Mouse (Mus musculus) mouse embryonic stem cell (cell line): ENCODE results near the gene Ston1.

Experiments
- in situ Hi-C, 2 experiments: fragments of 300-500 bp; cut with MboI; formaldehyde crosslinking; loops; 1 replicate in 1 of 2; 3 replicates in 1 of 2; pipeline ENCODE4 v1.14.3; 2019 to 2020; ENCODE audit warnings: low sequenced_read_pairs in 2 of 2, low pct_unique_long_range_greater_than_20kb in 1 of 2, mixed read lengths in 1 of 2; ENCODE audit not compliant: unreplicated experiment in 1 of 2

Gene Ston1

DNA sequence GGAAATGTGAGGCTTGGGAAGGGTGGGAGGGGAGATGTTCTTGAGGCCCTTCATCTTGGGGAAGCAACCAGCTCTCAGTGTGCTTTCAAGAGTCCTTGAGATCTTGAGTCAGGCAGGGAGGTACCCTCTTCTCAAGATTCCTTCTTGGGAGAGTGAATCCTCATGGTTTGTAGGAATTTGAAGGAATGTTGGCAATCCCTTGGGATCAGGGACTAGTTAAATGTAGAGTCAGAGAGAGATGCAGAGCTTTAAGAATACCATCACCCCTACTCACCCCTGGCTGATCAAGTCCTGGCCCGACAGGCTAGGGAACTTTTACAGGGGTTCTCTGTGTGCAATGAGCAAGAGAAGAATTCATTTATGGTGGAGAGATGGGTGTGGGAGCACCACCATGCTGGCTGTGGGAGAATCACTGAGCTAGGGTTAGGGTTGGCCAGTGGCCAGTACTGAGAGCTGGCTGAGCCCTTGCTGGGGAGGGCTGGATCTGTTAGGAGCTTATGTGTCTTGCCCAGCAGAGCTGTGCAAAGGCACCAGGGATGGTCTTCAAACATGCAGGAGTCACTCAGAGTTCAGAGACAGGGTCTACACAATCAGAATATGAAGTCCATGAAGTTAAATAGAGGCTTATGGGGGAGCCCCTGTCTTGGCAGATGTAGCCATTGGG lies 18.1 kb downstream of the Ston1 start:
- in situ Hi-C loops = no loop called here

- in situ Hi-C loops = no loop called here
Observed at GRCm38 (mm10) chr17:88620935-88621334, 23.5 kb downstream of the Ston1 start.

DNA sequence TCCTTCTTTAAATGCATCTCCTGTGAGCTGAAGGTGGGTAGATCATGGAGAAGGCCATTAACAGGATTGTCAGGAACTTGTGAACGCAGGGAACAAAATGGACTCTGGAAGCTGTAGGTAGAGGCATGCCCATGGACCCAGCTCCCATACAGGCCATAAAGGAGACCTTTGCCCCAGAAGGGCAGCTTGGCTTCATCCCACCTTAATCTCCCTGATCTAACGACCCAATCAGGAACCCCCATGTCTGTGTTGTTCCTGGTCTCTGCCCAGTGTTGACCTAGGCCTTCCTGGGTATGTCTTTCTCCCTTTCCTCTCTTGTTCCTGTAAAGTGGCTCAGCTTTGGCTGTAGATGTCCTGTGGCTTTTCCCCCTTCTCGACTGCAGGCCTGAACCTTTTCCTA lies 23.9 kb downstream of the Ston1 start:
- in situ Hi-C loops = no loop called here

GRCm38 (mm10) chr17:88622711-88623110 lies 25.2 kb downstream of the Ston1 start:
- in situ Hi-C loops = no loop called here

DNA sequence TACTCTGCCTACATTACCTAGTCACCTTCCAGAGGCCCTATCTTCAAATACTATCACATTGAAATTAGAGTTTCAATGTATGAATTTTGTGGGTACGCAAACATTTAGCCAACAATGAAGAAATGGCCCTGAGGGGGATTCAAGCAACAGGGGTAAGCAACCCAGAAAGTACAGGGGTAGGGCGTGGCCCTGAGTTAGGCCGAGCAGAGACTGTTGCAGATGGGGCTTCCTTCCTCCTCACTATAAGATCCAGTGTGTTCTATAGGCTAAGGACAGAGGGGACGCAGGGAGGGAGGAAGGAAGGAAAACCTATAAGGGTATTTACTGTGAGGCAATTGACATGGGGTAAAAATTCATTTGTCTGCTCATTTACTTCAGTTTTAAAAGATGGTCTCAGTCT lies 26.9 kb downstream of the Ston1 start:
- in situ Hi-C loops = no loop called here

- in situ Hi-C loops = loop anchor here in 1 of 2 experiments (25.0 kb wide), 1 partner anchor 363 kb away; no protein-coding TSS in a partner anchor
Observed at GRCm38 (mm10) chr17:88625350-88625749, 27.9 kb downstream of the Ston1 start.

GRCm38 (mm10) chr17:88625931-88626330 lies 28.4 kb downstream of the Ston1 start:
- in situ Hi-C loops = loop anchor here in 1 of 2 experiments (25.0 kb wide), 1 partner anchor 364 kb away; no protein-coding TSS in a partner anchor

GRCm38 (mm10) chr17:88626347-88626811 lies 28.9 kb downstream of the Ston1 start:
- in situ Hi-C loops = loop anchor here in 1 of 2 experiments (25.0 kb wide), 1 partner anchor 364 kb away; no protein-coding TSS in a partner anchor

- in situ Hi-C loops = loop anchor here in 1 of 2 experiments (25.0 kb wide), 1 partner anchor 365 kb away; no protein-coding TSS in a partner anchor
Observed at GRCm38 (mm10) chr17:88627150-88627549, 29.7 kb downstream of the Ston1 start.

GRCm38 (mm10) chr17:88628676-88629380 lies 31.3 kb downstream of the Ston1 start:
- in situ Hi-C loops = loop anchor here in 1 of 2 experiments (25.0 kb wide), 1 partner anchor 367 kb away; no protein-coding TSS in a partner anchor

DNA sequence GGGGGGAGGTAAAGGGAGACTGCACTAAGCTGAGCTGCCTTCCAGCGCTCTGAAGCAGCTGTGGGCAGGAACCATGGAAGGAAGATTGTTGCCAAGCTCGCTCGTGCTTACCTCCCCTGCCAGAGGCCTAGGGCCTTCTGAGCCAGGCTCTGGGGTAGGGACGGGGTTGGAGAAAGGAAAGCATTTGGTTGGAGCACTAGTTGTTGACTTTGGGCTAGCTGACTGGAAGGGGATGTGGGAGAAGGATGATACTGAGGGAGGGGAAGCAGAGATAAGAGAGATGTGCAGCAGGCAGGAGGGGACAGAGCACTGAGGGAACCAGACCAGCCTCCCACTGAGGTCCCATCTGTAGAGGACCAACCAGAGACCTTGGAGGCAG lies 31.9 kb downstream of the Ston1 start:
- in situ Hi-C loops = loop anchor here in 1 of 2 experiments (25.0 kb wide), 1 partner anchor 367 kb away; no protein-coding TSS in a partner anchor

- in situ Hi-C loops = loop anchor here in 1 of 2 experiments (25.0 kb wide), 1 partner anchor 368 kb away; no protein-coding TSS in a partner anchor
Observed at GRCm38 (mm10) chr17:88629931-88630553, 32.6 kb downstream of the Ston1 start.

DNA sequence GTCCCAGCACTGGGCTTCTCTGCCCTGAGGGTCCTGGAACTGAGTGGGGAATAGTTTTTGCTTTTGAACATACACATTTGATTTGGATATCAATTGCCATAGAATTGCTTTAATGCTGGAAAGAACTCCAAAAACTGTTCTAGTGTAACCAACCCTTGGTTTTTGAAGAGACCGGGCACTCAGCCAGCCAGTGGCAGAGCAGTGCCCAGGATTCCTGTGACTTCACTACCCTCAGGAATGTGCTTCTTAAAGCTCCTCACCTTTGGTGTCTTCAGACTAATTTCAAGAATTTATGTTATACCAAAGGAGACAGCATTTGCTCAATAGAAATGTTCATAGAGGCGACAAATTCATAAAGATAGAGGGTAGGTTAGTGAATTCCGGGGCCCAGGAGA lies 33.1 kb downstream of the Ston1 start:
- in situ Hi-C loops = loop anchor here in 1 of 2 experiments (25.0 kb wide), 1 partner anchor 368 kb away; no protein-coding TSS in a partner anchor

GRCm38 (mm10) chr17:88632631-88633030 lies 35.1 kb downstream of the Ston1 start:
- in situ Hi-C loops = loop anchor here in 1 of 2 experiments (25.0 kb wide), 1 partner anchor 370 kb away; no protein-coding TSS in a partner anchor

DNA sequence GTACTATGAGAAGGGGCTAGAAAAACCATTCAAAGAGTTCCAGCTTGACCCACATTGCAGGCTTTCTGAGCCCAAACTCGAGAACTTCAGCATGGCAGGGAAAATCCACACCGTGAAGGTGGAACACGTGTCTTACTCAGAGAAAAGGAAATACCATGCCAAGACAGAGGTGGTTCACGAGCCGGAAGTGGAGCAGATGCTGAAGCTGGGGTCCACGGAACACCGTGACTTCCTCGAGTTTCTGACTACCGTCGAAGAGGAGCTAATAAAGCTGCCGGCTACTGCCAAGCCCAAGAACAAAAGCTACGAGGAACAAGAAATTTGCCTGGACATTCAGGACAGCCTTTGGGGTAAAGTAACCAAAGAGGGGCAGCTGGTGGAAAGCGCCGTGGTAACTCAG lies 38.6 kb downstream of the Ston1 start:
- in situ Hi-C loops = loop anchor here in 1 of 2 experiments (25.0 kb wide), 1 partner anchor 374 kb away; no protein-coding TSS in a partner anchor

DNA sequence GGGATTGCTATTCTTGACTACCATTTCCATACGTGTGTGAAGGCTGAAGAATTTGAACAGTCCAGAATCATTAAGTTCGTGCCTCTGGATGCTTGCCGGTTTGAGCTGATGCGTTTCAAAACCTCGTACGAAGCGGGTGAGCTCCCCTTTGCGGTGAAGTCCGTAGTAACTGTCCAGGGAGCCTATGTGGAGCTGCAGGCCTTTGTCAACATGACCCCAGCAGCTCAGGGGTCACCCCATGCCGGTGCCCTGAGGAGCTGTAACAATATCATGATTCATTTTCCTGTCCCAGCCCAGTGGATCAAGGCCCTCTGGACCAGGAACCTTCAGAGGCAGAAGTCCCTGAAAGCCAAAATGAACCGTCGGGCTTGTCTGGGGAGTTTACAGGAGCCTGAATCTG lies 39.1 kb downstream of the Ston1 start:
- in situ Hi-C loops = loop anchor here in 1 of 2 experiments (25.0 kb wide), 1 partner anchor 374 kb away; no protein-coding TSS in a partner anchor

DNA sequence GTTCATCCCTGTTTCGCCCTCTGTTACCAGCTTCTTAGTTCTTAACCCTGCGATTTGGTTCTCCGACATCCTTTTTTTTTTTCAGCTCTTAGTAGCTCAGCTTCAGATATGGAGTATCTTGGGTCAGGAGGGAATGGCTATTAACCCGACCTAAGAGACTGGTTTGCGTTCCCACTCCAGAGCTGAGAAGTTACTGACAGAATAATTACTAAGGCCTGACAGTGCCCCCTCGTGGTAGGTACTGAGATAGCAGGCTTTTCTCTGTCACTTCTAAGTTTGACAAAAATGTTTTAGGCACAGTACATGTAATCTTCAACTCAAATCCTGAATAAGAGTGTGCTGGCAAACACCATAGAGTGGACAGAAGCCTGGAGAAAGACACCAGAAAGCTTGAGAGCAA lies 43.5 kb downstream of the Ston1 start:
- in situ Hi-C loops = loop anchor here in 1 of 2 experiments (25.0 kb wide), 1 partner anchor 379 kb away; no protein-coding TSS in a partner anchor

GRCm38 (mm10) chr17:88641836-88642235 lies 44.4 kb downstream of the Ston1 start:
- in situ Hi-C loops = loop anchor here in 1 of 2 experiments (25.0 kb wide), 1 partner anchor 380 kb away; no protein-coding TSS in a partner anchor
